Mouse (Mus musculus) embryonic facial prominence, embryonic 15.5 days (tissue): Measurements from ENCODE around the gene Eln. TPM values are rescaled to one million over a fixed set of nuclear protein-coding genes. Genes with fewer than 3 reads are reported as not detected.
A peak's percentile ranks its signal among the peaks of the same experiment; 100 is the strongest.

Source experiments
- ATAC-seq: fragments of 200-750 bp; cut with Nextera tagmentation; 2 replicates; pipeline ENCODE4 v1.8.0; 2017; ENCODE audit warnings: low read depth, moderate TSS enrichment; ENCODE audit not compliant: insufficient number of reproducible peaks, low FRiP score, low TSS enrichment
- H3K27ac ChIP-seq: fragments of 300-500 bp; sonication (generic); replicated peaks from 2 replicates; pipeline ENCODE4 v1.5.1; 2015; ENCODE audit warnings: mild to moderate bottlenecking, inconsistent platforms
- H3K27me3 ChIP-seq: fragments of 300-500 bp; sonication (generic); 2 replicates; pipeline ENCODE4 v1.6.1; 2015; ENCODE audit warnings: inconsistent platforms
- H3K36me3 ChIP-seq: fragments of 300-500 bp; sonication (generic); 2 replicates; pipeline ENCODE4 v1.6.1; 2015; ENCODE audit warnings: mild to moderate bottlenecking, inconsistent platforms
- H3K4me1 ChIP-seq: fragments of 300-500 bp; sonication (generic); 2 replicates; pipeline ENCODE4 v1.6.1; 2015; ENCODE audit warnings: inconsistent platforms
- H3K4me2 ChIP-seq: fragments of 300-500 bp; sonication (generic); replicated peaks from 2 replicates; pipeline ENCODE4 v1.6.1; 2015; ENCODE audit warnings: mild to moderate bottlenecking, inconsistent platforms
- H3K4me3 ChIP-seq: fragments of 300-500 bp; sonication (generic); replicated peaks from 2 replicates; pipeline ENCODE4 v1.5.1; 2015; ENCODE audit warnings: mild to moderate bottlenecking, inconsistent platforms
- H3K9ac ChIP-seq: fragments of 300-500 bp; sonication (generic); 2 replicates; pipeline ENCODE4 v1.6.1; 2015; ENCODE audit warnings: inconsistent platforms
- H3K9me3 ChIP-seq: fragments of 300-500 bp; sonication (generic); replicated peaks from 2 replicates; pipeline ENCODE4 v1.6.1; 2016; ENCODE audit warnings: inconsistent platforms
- WGBS: fragments of 180-500 bp; shearing (Covaris S2); methylation state at CpG from one replicate; pipeline ENCODE4 v1.1.7; 2015; 5-methylcytosine and 5-hydroxymethylcytosine counted together
- polyA plus RNA-seq: library from polyadenylated mRNA; unstranded; fragments of >200 nt; fragmentation: Nextera tagmentation; extraction: Ambion mirVana; gene quantifications from 2 replicates; pipeline ENCODE4 v1.2.1, GENCODE M21; 2015

Eln gene
- polyA plus RNA-seq, 1 experiment from 2014 or later: 289 TPM

DNA sequence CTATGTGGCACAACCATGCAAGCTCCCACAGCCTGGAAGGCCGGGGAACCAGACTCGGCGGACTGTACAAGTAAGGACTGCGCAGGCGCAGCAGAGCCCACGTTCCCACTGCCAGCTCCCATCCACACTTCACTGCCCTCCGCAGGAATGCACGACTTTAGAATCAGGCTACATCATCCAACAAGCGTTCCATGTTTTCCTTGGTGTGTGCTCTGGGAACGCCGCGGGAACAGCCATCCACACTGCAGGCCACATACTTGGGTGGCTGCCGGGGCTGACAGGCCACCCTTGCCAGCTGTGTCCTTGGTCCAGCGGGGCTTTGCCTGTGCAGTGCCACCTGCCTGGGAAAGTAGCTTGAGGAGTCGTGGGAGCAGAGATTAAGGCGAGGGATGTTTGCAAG is 18.3 kb upstream of the Eln start:
- Histone ChIP-seq H3K4me3 (no peak overlapping the region), H3K4me2 (no peak overlapping the region), H3K9ac (no peak overlapping the region), H3K4me1 (peaks cover 13% of the 10 kb centered on the region), H3K27me3 (no peaks in the 10 kb centered on the region), H3K36me3 (no peaks in the 10 kb centered on the region), H3K27ac (no peak overlapping the region), H3K9me3 (no peaks in the 10 kb centered on the region)
- 82% methylated on average over 16 of the region's 16 CpGs for WGBS
- no peak for ATAC-seq

DNA sequence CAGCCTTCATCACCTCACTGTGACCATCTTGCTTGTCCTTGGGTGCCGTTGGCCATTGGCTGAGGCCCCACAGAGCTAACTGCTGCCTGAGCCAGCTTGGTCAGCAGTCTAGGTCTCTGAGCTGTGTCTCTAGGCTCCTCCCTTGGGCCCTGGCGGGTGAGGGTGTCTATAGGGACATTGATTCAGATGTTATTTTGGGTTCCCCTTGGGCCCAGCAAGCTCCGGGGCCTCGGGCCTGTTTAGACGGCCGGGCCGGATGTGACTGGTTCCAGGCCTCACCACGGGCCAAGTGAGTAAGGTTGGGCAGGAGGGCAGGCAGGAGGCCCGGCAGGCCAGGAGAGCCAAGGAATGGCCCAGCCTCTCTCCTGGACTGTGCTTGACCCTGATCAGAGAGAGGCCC is 16.2 kb upstream of the Eln start:
- Histone ChIP-seq H3K9me3 (no peaks in the 10 kb centered on the region), H3K27ac (no peak overlapping the region), H3K4me2 (no peak overlapping the region), H3K4me3 (no peak overlapping the region), H3K9ac (no peak overlapping the region), H3K36me3 (no peaks in the 10 kb centered on the region), H3K4me1 (peaks cover 13% of the 10 kb centered on the region), H3K27me3 (no peaks in the 10 kb centered on the region)
- 80% methylated on average over 9 of the region's 9 CpGs for WGBS
- ATAC-seq: no peak

DNA sequence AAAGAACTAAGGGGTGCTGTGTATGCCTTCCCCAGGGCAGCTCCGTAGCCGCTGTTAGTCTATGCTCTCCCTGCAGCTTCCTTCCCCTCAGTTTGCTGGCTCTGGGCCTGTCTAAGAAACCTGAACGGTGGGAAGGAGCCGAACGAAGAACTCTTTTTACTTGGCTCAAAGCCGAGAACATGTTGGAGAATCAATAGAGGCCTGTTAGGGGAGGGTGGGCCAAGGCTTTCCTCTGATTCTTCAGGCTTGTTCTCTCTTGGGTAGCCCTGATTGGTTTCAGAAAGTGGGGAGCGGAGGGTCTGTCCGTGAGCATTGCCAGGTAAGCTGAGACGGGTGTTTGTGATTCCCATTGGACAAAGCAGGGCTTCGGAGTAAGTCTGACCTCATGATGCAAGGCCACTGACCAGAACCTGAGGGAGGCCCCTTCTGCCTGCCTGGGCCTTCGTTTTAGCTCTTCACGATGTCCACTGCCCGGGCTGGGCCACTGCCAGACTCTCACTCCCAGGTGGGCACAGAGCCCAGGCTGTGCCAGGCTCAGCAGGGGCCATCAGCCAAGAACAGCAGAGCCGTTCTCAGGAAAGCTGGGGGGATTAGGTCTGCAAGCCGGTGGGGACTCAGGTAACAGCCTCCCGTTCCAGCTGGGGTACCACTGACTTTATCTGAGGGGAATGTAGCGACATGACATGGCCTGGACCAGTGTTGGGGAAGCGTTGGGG is 14.4 kb upstream of the Eln start:
- no peak overlapping the region for H3K4me3 ChIP-seq
- WGBS: 46% methylated on average over 18 of the region's 18 CpGs
- H3K4me2 ChIP-seq: no peak overlapping the region

DNA sequence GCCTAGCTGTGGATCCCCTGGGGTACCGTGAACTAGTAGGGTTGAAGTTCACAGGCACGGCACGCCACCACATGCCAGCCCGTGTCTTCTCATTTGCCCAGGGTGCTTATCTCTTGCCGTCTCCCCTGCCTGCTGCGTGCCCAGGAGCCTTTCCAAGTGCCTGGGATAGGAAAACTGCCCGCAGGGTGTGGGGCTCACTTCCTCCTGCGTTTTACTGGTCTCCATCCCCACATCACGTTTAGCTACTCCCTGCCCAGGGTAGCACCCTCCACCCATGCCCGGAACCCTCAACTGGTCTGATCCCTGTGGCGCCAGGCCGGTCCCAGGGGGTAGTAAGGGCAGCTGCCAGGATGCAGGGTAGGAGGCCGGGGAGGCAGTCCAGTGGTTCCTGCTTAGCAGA is 8.9 kb upstream of the Eln start:
- no peak overlapping the region for H3K9ac ChIP-seq
- 24% methylated on average over 13 of the region's 13 CpGs for WGBS
- H3K9me3 ChIP-seq: no peaks in the 10 kb centered on the region
- H3K27ac ChIP-seq: no peak overlapping the region
- no peak overlapping the region for H3K4me3 ChIP-seq
- H3K4me1 ChIP-seq: peaks cover 19% of the 10 kb centered on the region
- no peak overlapping the region for H3K4me2 ChIP-seq
- H3K27me3 ChIP-seq: no peaks in the 10 kb centered on the region
- ATAC-seq: no peak
- no peaks in the 10 kb centered on the region for H3K36me3 ChIP-seq

More for the DNA sequence above, 14.4 kb upstream of the Eln start:
- Histone ChIP-seq H3K9me3 (no peaks in the 10 kb centered on the region), H3K27ac (peak overlapping the region; percentile 88), H3K4me1 (peaks cover 13% of the 10 kb centered on the region), H3K27me3 (no peaks in the 10 kb centered on the region), H3K36me3 (no peaks in the 10 kb centered on the region), H3K9ac (no peak overlapping the region)
- peak; percentile 78 for ATAC-seq

- H3K9ac ChIP-seq: no peak overlapping the region
- no peaks in the 10 kb centered on the region for H3K9me3 ChIP-seq
- H3K4me1 ChIP-seq: peaks cover 34% of the 10 kb centered on the region
- no peaks in the 10 kb centered on the region for H3K27me3 ChIP-seq
- 57% methylated on average over 10 of the region's 10 CpGs for WGBS
- H3K4me2 ChIP-seq: no peak overlapping the region
- H3K36me3 ChIP-seq: no peaks in the 10 kb centered on the region
- no peak overlapping the region for H3K27ac ChIP-seq
- ATAC-seq: no peak
- H3K4me3 ChIP-seq: no peak overlapping the region
These were observed 7.0 kb upstream of the Eln start for GRCm38 (mm10) chr5:134754096-134754495.

DNA sequence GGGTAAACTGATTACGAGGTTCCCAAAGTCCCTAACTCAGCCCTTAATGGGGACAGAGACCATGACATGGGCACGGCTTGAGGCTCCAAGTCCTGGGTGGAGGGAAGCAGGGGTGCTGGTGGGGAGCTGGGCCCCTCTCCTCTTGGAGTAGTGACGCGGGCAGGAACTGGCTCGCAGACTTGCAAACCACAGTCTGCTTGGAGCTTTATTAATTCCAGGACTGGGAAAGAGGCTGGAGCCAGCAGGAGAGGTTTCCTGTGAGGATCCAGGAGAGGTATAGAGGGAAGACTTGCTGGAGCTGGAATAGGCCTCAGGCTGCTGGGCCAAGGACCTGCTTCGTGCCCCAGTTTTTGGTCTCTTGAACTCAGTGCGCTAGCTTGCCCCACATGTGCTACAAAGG is 3.3 kb upstream of the Eln start:
- 45% methylated on average over 7 of the region's 7 CpGs for WGBS
- no peak for ATAC-seq
- no peaks in the 10 kb centered on the region for H3K27me3 ChIP-seq
- no peak overlapping the region for H3K9ac ChIP-seq
- peak overlapping the region; percentile 90 for H3K27ac ChIP-seq
- no peak overlapping the region for H3K4me3 ChIP-seq
- peaks cover 54% of the 10 kb centered on the region for H3K4me1 ChIP-seq
- H3K9me3 ChIP-seq: no peaks in the 10 kb centered on the region
- H3K4me2 ChIP-seq: no peak overlapping the region
- no peaks in the 10 kb centered on the region for H3K36me3 ChIP-seq

- H3K4me3 ChIP-seq: peak overlapping the region; percentile 55; the same call in 1 of the 2 replicates
- peaks cover 70% of the 10 kb centered on the region for H3K4me1 ChIP-seq
- no peaks in the 10 kb centered on the region for H3K27me3 ChIP-seq
- peak; percentile 13; the same call in 1 of the 2 replicates for ATAC-seq
- no peaks in the 10 kb centered on the region; the same call in 1 of the 2 replicates for H3K36me3 ChIP-seq
- H3K9me3 ChIP-seq: no peaks in the 10 kb centered on the region
- H3K4me2 ChIP-seq: peak overlapping the region; percentile 76
- 46% methylated on average over 6 of the region's 6 CpGs for WGBS
- no peak overlapping the region for H3K9ac ChIP-seq
- peak overlapping the region; percentile 90 for H3K27ac ChIP-seq
These were observed 960 bp upstream of the Eln start for GRCm38 (mm10) chr5:134747947-134748618.

DNA sequence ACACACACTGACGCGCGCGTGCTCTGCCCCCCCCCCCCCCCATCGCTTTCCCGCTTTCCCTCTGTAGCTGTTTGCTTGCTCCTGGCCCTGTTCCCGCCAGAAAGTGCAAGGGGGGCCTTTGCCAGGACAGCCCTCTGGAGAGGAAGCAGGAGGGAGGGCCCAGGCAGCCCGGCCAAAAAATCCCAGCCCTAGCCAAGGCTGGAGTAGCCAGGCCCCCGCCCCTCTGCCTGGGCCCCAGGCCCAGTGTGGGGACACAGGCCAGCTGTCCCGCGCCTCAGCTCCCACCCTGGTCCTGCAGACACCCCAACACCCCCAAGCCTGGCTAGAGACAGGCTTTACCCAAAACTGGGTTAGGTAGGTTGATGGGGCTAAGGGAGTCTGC is 380 bp upstream of the Eln start:
- no peak overlapping the region for H3K9ac ChIP-seq
- H3K4me3 ChIP-seq: peak overlapping the region; percentile 55
- peak; percentile 88 for ATAC-seq
- H3K36me3 ChIP-seq: no peaks in the 10 kb centered on the region; the same call in 1 of the 2 replicates
- H3K4me2 ChIP-seq: peak overlapping the region; percentile 76
- no peaks in the 10 kb centered on the region for H3K27me3 ChIP-seq
- H3K9me3 ChIP-seq: no peaks in the 10 kb centered on the region
- WGBS: 8% methylated on average over 5 of the region's 11 CpGs
- peaks cover 76% of the 10 kb centered on the region for H3K4me1 ChIP-seq
- peak overlapping the region; percentile 90 for H3K27ac ChIP-seq

DNA sequence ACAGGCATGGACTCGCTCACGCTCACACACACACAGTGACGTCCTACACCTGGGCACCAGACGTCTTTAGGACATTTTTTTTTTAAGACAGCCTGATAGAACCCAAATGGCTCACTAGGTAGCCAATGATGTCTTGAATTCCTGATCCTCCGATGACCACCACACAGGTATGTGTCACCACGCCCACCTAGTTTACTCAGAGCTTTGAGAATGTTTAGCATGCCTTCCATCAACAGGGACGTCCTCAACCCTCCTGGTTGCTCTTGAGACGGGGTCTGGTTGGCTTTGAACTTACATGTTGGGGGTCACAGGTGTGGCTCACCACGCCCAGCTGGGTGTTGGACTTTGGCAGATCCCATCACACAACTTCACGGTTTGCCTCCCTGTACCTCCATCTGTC is 922 bp downstream of the Eln start:
- Histone ChIP-seq H3K9ac (peak overlapping the region; percentile 33; the same call in 1 of the 2 replicates), H3K27me3 (no peaks in the 10 kb centered on the region), H3K4me2 (peak overlapping the region; percentile 76), H3K27ac (0 out of 2 replicates have a peak overlapping the region, but pooled peaks have one; percentile 89), H3K4me3 (peak overlapping the region; percentile 55), H3K9me3 (no peaks in the 10 kb centered on the region), H3K36me3 (no peaks in the 10 kb centered on the region; the same call in 1 of the 2 replicates), H3K4me1 (peaks cover 83% of the 10 kb centered on the region)
- ATAC-seq: no peak
- 55% methylated on average over 10 of the region's 10 CpGs for WGBS

DNA sequence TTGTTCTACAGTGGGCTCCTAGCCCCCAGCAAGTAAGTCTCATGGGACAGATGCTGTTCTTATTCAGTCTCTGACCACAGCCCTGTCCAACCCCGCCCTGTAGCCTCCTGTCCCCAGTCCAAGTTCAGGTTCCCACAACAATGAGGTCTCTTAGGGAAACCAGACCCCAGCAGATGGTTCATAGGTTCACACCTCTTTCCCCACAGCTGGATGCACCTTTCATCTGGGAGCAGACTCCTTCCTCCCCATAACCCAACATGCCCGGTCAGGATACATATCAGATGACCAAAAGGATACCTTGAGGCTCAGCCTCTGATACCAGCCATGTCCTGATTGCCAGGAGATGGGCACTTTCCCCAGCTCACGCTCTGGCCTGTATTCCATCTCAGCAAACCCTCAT is 1.3 kb downstream of the Eln start:
- H3K4me2 ChIP-seq: peak overlapping the region; percentile 76
- 69% methylated on average over 3 of the region's 3 CpGs for WGBS
- peak overlapping the region; percentile 55 for H3K4me3 ChIP-seq
- no peaks in the 10 kb centered on the region for H3K9me3 ChIP-seq
- peak overlapping the region; percentile 33; the same call in 1 of the 2 replicates for H3K9ac ChIP-seq
- no peaks in the 10 kb centered on the region for H3K27me3 ChIP-seq
- no peaks in the 10 kb centered on the region; the same call in 1 of the 2 replicates for H3K36me3 ChIP-seq
- no peak overlapping the region; the same call in 1 of the 2 replicates for H3K27ac ChIP-seq
- peaks cover 83% of the 10 kb centered on the region for H3K4me1 ChIP-seq
- ATAC-seq: no peak

DNA sequence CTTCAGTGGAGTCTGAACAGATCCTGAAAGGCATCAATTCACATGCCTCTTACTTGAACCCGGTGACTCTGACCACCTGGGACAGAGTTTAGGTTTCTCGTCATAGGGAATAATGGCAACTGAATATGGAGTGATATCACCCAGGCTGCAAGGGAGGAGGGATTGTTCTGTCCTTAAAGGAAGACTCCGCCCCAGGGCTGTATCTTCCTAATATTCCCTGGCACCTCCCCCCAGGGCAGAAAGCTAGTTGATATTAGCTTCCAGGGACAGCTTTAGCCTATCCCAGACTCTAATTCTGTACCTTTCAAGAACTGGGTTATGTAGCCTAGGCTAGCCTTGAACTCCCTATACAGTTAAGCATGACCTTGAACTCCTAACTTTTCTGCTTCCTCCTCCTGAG is 2.1 kb downstream of the Eln start:
- peak overlapping the region; percentile 55 for H3K4me3 ChIP-seq
- H3K27ac ChIP-seq: no peak overlapping the region

More for the DNA sequence above, 2.1 kb downstream of the Eln start:
- ATAC-seq: no peak
- Histone ChIP-seq H3K9me3 (no peaks in the 10 kb centered on the region), H3K4me1 (peaks cover 83% of the 10 kb centered on the region), H3K4me2 (peak overlapping the region; percentile 76), H3K27me3 (no peaks in the 10 kb centered on the region), H3K36me3 (no peaks in the 10 kb centered on the region; the same call in 1 of the 2 replicates), H3K9ac (no peak overlapping the region)
- 86% methylated on average over 3 of the region's 3 CpGs for WGBS
